Mouse (Mus musculus) liver, embryonic 11.5 days (tissue): ENCODE measurements at regions not wholly inside any gene's neighbourhood (a gene's known extent, or its start where the extent isn't known, plus 50 kb on each side); places are given as distances from the start of the nearest gene placed in this dataset.

Experiments
- ATAC-seq: fragments of 200-750 bp; cut with Nextera tagmentation; replicated peaks from 2 replicates; pipeline ENCODE4 v1.8.0; 2017; ENCODE audit warnings: moderate number of reproducible peaks, mild to moderate bottlenecking, moderate TSS enrichment, moderate library complexity; ENCODE audit not compliant: low FRiP score
- DNase-seq: peaks from one replicate; pipeline ENCODE4 v3.0.0-alpha.2; 2017; ENCODE audit warnings: low spot score
- H3K27ac ChIP-seq: fragments of 300-500 bp; sonication (generic); 2 replicates; pipeline ENCODE4 v1.5.1; 2014; ENCODE audit warnings: mild to moderate bottlenecking, low read depth, low read length, control low read depth
- H3K27me3 ChIP-seq: fragments of 300-500 bp; sonication (generic); replicated peaks from 2 replicates; pipeline ENCODE4 v1.6.1; 2014; ENCODE audit warnings: low read length, mixed read lengths; ENCODE audit not compliant: control insufficient read depth, insufficient read depth
- H3K36me3 ChIP-seq: fragments of 300-500 bp; sonication (generic); 2 replicates; pipeline ENCODE4 v1.6.1; 2014; ENCODE audit warnings: mild to moderate bottlenecking, low read length, moderate library complexity, mixed read lengths; ENCODE audit not compliant: control insufficient read depth, insufficient read depth
- H3K4me1 ChIP-seq: fragments of 300-500 bp; sonication (generic); replicated peaks from 2 replicates; pipeline ENCODE4 v1.6.1; 2014; ENCODE audit warnings: low read length, mixed read lengths; ENCODE audit not compliant: control insufficient read depth, insufficient read depth
- H3K4me2 ChIP-seq: fragments of 300-500 bp; sonication (generic); 2 replicates; pipeline ENCODE4 v1.6.1; 2014; ENCODE audit warnings: mild to moderate bottlenecking, control low read depth, moderate library complexity
- H3K4me3 ChIP-seq: fragments of 300-500 bp; sonication (generic); 2 replicates; pipeline ENCODE4 v1.5.1; 2014; ENCODE audit warnings: low read depth, low read length, control low read depth
- H3K9ac ChIP-seq: fragments of 300-500 bp; sonication (generic); 2 replicates; pipeline ENCODE4 v1.6.1; 2014; ENCODE audit warnings: low read depth, low read length, control low read depth
- H3K9me3 ChIP-seq: fragments of 300-500 bp; sonication (generic); 2 replicates; pipeline ENCODE4 v1.6.1; 2016; ENCODE audit warnings: low read length, inconsistent platforms, mixed read lengths; ENCODE audit not compliant: control insufficient read depth
- WGBS: fragments of 180-500 bp; shearing (Covaris S2); extraction: QIAGEN DNeasy Blood & Tissue Kit; methylation state at CpG from one replicate; pipeline ENCODE4 v1.1.7; 2014; 5-methylcytosine and 5-hydroxymethylcytosine counted together

- no peaks in the 10 kb centered on the region for H3K9me3 ChIP-seq
- WGBS = 79% methylated on average over 4 of the region's 4 CpGs
- H3K4me1 ChIP-seq = no peaks in the 10 kb centered on the region
- DNase-seq = no peak
- H3K27me3 ChIP-seq = no peaks in the 10 kb centered on the region
- no peak overlapping the region for H3K27ac ChIP-seq
- H3K36me3 ChIP-seq = no peaks in the 10 kb centered on the region
- no peak overlapping the region for H3K4me3 ChIP-seq
- H3K4me2 ChIP-seq = no peak overlapping the region
- ATAC-seq = no peak
- no peak overlapping the region for H3K9ac ChIP-seq
Observed at GRCm38 (mm10) chr2:102955232-102955631, 53.8 kb upstream of the Cd44 start.
